Mouse (Mus musculus) ES-Bruce4 (cell line): ENCODE results near the gene Gm13287. TPM values are rescaled to one million over a fixed set of nuclear protein-coding genes. Genes with fewer than 3 reads are reported as not detected.
"Not testable (repeated sequence)": the region's sequence is repeated elsewhere in the genome, so short reads cannot be mapped to it uniquely, and the experiment has no call there.

ENCODE experiments used
- H3K27ac ChIP-seq: 2 replicates; pipeline ENCODE4 v1.5.1; 2012; ENCODE audit warnings: low read length, inconsistent platforms; ENCODE audit not compliant: insufficient read depth
- H3K27me3 ChIP-seq: 2 replicates; pipeline ENCODE4 v1.6.1; 2012; ENCODE audit warnings: mild to moderate bottlenecking, low read length, inconsistent platforms; ENCODE audit not compliant: control insufficient read depth, poor library complexity, insufficient read depth, severe bottlenecking
- H3K36me3 ChIP-seq: 2 replicates; pipeline ENCODE4 v1.6.1; 2012; ENCODE audit warnings: inconsistent platforms, mild to moderate bottlenecking, low read length, moderate library complexity; ENCODE audit not compliant: control insufficient read depth, poor library complexity, insufficient read depth, severe bottlenecking
- H3K4me1 ChIP-seq: one replicate; pipeline ENCODE4 v1.8.1; 2011; ENCODE audit warnings: low read length; ENCODE audit not compliant: control insufficient read depth, insufficient read depth
- H3K4me3 ChIP-seq: 2 replicates; pipeline ENCODE4 v1.5.1; 2011; ENCODE audit warnings: low read depth, mild to moderate bottlenecking, low read length
- H3K9ac ChIP-seq: 2 replicates; pipeline ENCODE4 v1.6.1; 2012; ENCODE audit warnings: low read depth, mild to moderate bottlenecking, inconsistent platforms; ENCODE audit not compliant: poor library complexity, severe bottlenecking
- H3K9me3 ChIP-seq: replicated peaks from 2 replicates; pipeline ENCODE4 v1.6.1; 2012; ENCODE audit warnings: mild to moderate bottlenecking, low read length, inconsistent platforms; ENCODE audit not compliant: control insufficient read depth, poor library complexity, insufficient read depth, severe bottlenecking
- CTCF ChIP-seq: IDR thresholded peaks from one replicate; pipeline ENCODE4 v1.8.1; 2011; ENCODE audit warnings: low read depth, low read length
- POLR2A ChIP-seq: IDR thresholded peaks from one replicate; pipeline ENCODE4 v1.8.1; 2011; ENCODE audit warnings: low read length; ENCODE audit not compliant: insufficient read depth
- polyA plus RNA-seq: library from polyadenylated mRNA; stranded (reverse); fragments of >200 nt; gene quantifications from 2 replicates; pipeline ENCODE4 v1.2.4, GENCODE M21; 2011; ENCODE audit warnings: low read depth; ENCODE audit not compliant: missing spikeins, insufficient read depth, insufficient read length

The Gm13287 gene
- not detected in 2 replicates for polyA plus RNA-seq

- H3K36me3 ChIP-seq, H3K9me3 ChIP-seq: not testable (repeated sequence)
Observed at GRCm38 (mm10) chr4:88802954-88803353, at the start of gene Gm13287. Gene Gm13287 (plus strand): TSS chr4:88803254.

GRCm38 (mm10) chr4:88754818-88755340, 48.2 kb upstream of the Gm13287 start, which contains the start of gene Gm13271:
Gene Gm13271 (plus strand): TSS chr4:88754868.
- H3K4me3 ChIP-seq, H3K27ac ChIP-seq, H3K27me3 ChIP-seq: not testable (repeated sequence)

More at GRCm38 (mm10) chr4:88802954-88803353, at the start of gene Gm13287:
- not testable (repeated sequence) for H3K27me3 ChIP-seq, H3K9ac ChIP-seq, H3K27ac ChIP-seq, H3K4me1 ChIP-seq, H3K4me3 ChIP-seq

GRCm38 (mm10) chr4:88756581-88757513, 46.2 kb upstream of the Gm13287 start:
- H3K9ac ChIP-seq: peak overlapping the region; percentile 61
- not testable (repeated sequence) for H3K36me3 ChIP-seq, H3K9me3 ChIP-seq, H3K27me3 ChIP-seq, H3K4me1 ChIP-seq
- H3K27ac ChIP-seq: peak overlapping the region; percentile 86
- H3K4me3 ChIP-seq: peak overlapping the region; percentile 87

More at GRCm38 (mm10) chr4:88754818-88755340, 48.2 kb upstream of the Gm13287 start, which contains the start of gene Gm13271:
- H3K9ac ChIP-seq, H3K9me3 ChIP-seq, H3K4me1 ChIP-seq, H3K36me3 ChIP-seq: not testable (repeated sequence)

GRCm38 (mm10) chr4:88757628-88758031, 45.4 kb upstream of the Gm13287 start:
- TF ChIP-seq POLR2A (peak; percentile 20), CTCF (peak; percentile 53)
- H3K9ac ChIP-seq: peak overlapping the region; percentile 61
- not testable (repeated sequence) for H3K27me3 ChIP-seq, H3K36me3 ChIP-seq, H3K4me1 ChIP-seq, H3K9me3 ChIP-seq
- peak overlapping the region; percentile 86 for H3K27ac ChIP-seq
- peak overlapping the region; percentile 87 for H3K4me3 ChIP-seq

GRCm38 (mm10) chr4:88758751-88759150, 44.3 kb upstream of the Gm13287 start:
- H3K36me3 ChIP-seq, H3K4me1 ChIP-seq, H3K27ac ChIP-seq, H3K9ac ChIP-seq, H3K4me3 ChIP-seq, H3K27me3 ChIP-seq, H3K9me3 ChIP-seq: not testable (repeated sequence)

GRCm38 (mm10) chr4:88759610-88760268, 43.3 kb upstream of the Gm13287 start, which contains the start of gene Gm13283:
Gene Gm13283 (plus strand): TSS chr4:88760119.
- H3K9ac ChIP-seq, H3K4me1 ChIP-seq, H3K27ac ChIP-seq, H3K27me3 ChIP-seq, H3K9me3 ChIP-seq, H3K36me3 ChIP-seq: not testable (repeated sequence)
- H3K4me3 ChIP-seq: peak within 1 kb of the TSS; percentile 28
